Mouse (Mus musculus) heart, postnatal 14 days (tissue): ENCODE data around the gene Gna11. TPM values are rescaled to one million over a fixed set of nuclear protein-coding genes. Genes with fewer than 3 reads are reported as not detected.

Experiments used
- DNase-seq, 2 experiments: peaks; one replicate each; pipeline ENCODE4 v3.0.0; 2021 to 2022
- intact Hi-C: fragments of 180-260 bp; cut with DNase I; formaldehyde crosslinking; loops from one replicate; pipeline ENCODE4 v1.15.1; 2025
- total RNA-seq, 2 experiments: library from RNA; stranded (reverse); gene quantifications; 2 replicates each; pipeline ENCODE4 v1.2.3; 2021

Gna11 gene
- total RNA-seq, 2 experiments from 2014 or later: 50.6 to 51.6 TPM

DNA sequence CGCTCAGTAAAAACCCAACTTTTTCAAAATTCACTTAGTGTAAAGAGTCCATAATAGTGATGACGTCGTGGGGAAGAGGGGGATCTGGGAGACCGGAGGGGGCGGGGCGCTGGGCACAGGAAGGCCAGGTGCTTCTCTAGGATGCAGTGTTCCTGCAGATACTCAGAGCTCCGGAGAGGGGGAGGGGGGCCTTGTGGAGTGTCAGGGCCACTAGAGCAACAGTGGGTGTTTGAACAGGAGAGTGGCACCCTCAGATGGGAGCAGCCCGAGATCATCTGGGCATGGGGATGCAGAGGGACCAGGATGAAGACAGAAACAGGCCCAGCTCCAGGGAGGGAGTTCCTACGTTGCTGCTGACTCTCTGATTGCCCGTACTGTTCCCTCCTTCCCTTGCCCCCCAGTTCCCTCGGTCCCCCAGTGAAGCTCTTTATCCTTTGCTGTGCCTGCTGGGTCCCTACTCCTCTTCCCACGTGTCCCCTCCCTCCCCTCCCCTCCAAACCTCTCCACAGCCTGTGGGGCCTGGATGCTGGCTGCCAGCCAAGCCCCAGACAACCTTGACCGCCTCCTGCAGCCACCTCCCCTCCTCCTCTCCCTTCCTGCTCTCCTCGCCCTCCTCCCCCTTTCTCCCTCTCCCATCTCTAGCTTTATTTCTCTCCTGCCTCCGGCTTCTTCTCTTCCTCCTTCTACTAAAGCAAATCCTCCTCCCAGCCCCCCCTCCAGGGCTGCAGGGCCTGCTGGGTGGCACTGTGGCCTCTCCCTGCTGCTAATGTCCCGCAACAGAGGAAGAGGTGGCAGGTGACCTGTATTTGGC, 23.6 kb upstream of the Gna11 start:
- intact Hi-C loops: no loop called here
- peak in 1 of 2 experiments; percentile 59 for DNase-seq

DNA sequence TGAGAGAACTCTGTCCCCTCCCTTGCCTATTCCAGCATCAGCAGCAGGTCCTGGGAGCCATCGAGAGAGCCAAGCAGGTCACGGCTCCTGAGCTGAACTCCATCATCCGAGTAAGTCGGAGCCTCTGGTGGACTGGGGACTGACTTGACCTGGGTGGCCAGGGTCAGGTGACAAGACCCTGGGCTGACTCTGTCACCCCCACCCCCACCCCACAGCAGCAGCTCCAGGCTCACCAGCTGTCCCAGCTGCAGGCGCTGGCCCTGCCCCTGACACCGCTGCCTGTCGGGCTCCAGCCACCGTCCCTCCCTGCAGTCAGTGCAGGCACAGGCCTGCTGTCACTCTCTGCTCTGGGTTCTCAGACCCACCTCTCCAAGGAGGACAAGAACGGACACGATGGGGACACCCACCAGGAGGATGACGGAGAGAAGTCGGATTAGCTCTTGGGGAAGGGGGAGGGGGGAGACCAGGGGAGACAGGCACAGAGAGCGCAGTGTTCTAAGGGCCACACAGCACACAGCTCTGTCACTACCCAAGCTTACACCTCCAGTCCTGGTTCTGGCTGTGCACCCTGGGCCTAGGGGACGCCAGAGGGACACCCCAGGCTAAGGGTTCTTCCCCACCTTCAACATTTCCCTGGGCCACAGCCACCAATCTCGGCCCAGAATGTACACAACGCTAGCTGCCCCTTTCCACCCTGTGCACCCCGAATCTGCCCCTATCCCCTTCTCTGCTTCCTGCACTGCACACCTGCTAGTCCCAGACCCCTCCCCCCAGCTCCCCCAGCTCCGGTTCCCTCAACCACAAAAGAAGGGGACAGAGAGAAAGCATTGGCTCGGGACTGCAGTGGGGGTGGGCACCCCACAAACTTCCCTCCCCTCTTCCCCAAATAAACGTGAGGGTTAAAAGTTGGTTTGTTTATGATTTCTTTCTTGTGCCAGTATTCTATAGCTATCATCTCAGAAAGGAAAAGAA, 20.6 kb upstream of the Gna11 start:
- DNase-seq: no peak
- intact Hi-C loops: no loop called here

DNA sequence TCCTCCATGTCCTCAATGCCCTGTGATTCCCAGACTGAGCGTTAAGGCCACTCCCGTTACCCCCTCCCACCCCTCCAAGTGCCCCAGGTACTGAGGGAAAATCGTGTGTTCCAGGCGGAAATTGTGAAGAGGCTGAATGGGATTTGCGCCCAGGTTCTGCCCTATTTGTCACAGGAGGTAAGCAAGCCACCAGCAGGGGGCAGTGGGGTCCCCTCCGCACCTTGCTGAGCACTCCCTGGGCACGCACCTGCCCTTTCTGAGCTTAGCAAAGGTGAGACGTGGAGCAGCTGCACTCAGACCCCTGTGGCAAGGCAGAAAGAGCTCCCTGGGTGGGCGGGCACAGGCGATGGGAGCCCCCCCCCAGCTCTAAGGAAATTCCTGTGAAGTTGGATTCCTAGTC, 19.7 kb upstream of the Gna11 start:
- intact Hi-C loops: no loop called here

DNA sequence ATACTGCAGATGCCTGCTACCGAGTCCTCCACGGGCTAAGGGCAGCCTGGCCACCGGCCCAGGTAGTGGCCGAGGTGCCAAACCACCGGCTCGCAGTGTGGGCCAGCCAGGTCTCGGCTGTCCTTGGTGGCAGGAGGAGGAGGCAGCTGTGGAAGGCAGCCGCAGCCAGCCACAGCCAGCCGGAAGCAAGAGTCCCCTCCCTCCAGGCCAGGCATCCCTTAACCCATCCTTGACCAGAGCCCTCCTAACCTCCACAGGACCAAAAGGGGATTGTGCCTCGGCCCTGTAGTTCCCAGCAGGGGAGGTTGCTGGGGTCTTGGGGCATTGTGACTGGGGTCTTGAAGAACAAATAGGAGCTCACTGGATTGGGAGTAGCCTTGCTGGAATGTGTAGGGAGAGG, 19.2 kb upstream of the Gna11 start:
- DNase-seq: peak; percentile 62 to 77
- intact Hi-C loops: no loop called here

More for the DNA sequence above, 19.7 kb upstream of the Gna11 start:
- DNase-seq: peak; percentile 56 to 68

DNA sequence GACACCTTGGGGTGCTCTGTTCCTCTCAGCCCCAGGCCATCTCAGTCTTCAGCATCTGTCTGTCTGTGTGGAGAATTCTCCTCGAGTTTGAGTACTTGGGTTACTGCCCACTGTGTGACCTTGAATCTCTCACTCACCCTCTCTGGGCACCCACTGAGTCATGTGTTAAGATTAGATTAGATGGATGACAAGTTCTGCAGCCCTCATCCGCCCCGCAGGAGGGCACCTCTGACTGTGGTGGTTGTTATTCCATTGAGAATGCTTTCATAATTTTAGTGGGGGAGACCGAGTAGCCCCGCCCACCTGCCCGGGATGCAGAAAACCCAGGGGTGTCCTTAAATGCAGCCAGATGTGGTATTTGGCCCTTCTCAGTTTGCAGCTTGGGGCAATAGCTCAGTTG, 18.5 kb upstream of the Gna11 start:
- no peak for DNase-seq
- intact Hi-C loops: no loop called here

DNA sequence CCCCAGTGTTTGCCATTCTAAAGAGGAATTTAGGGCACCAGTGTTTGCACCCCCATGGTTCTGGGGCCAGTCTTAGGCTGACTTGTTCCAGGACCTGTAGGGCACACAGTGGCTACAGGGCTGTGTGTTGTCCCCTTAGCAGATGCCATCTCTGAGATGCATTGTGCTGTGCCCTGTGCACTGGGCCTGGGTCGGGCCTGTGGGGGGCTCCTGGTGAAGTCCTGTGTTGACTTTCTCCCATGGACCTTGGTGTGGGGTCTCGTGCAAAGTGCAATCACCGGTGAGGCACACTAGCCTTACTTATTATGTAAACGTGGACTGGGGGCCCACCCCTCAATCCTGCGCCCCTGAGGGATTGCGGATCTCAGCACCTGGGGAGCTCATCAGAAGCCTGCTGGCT, 17.4 kb upstream of the Gna11 start:
- no peak for DNase-seq
- intact Hi-C loops: no loop called here

DNA sequence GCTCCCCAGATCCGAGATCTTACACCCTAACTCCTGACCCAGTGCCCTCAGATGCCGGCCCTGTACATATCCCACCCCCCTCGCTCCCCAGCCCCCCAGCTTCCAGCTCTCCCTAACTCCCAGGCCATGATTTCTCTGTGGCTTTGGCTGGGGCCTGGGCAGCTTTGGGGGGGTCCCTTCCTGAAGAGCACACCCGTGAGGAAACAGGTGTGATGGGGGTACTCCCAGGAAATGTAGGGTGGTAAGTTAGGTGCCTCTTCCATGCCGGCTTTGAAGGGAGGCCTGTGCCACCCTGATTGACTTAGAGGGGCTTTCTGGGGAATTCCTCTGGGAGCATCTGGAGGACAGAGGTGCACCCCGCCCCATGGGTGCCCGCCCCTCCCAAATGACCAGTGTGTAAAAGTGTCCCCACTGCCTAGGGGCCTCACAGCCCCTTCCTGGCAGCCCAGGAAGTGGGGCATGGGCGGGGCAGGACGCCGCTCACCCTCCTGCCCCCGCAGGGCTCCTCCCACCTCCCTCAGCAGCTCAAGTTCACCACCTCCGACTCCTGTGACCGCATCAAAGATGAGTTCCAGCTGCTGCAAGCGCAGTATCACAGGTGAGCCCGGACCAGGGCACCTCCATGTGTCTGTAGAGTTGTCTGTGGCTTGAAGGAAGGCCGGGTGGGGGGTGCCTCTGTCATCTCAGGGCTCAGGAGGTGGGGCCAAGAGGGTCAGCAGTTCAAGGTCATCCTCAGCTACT, 15.9 kb upstream of the Gna11 start:
- DNase-seq: no peak
- intact Hi-C loops: no loop called here

DNA sequence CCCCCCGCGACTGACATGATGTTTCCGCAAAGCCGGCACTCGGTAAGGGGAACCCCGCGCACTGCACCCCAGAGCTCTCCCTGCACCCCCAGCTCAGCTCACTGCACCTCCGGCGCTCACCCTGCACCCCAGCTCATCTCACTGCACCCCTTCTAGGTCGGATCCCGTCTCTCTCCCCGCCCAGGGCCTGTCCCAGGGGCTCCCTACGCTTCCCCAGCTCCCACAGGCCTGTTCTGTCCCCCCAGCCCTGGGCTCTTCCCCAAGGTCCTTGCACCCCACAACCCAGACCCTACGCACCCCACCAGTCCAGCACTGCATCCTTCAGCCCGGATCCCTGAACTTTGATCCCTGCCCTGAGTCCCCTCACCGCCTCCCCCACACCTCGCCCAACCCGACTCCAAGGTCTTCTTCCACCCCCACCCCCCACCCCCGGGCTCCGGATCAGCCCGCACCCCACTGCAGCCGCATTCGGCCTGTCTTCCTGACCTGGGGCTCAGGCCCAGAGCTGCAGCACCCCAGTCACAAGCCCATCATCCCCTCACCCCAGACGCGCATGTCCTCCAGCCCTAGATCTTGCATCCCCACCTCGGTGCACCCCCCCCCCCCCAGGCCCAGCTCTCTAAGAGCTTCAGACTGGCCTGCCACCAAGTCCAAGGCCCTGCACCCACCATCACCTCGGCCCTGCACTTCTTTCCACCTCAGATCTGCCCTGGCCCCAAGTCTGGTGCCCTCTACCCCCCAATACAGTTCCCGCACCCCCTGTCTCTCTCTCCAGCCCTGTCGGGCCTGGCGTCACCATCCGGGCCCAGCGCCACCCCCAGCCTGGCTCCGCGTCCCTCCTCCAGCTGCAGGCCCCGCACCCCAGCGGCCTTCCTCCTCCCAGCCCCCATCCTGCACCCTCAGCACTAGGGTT, 14.9 kb upstream of the Gna11 start:
- peak; percentile 80 to 84 for DNase-seq
- intact Hi-C loops: loop anchor here (10.0 kb wide), 1 partner anchor 45 kb away; the partner anchor contains the start of genes BC025920 and Tle6

DNA sequence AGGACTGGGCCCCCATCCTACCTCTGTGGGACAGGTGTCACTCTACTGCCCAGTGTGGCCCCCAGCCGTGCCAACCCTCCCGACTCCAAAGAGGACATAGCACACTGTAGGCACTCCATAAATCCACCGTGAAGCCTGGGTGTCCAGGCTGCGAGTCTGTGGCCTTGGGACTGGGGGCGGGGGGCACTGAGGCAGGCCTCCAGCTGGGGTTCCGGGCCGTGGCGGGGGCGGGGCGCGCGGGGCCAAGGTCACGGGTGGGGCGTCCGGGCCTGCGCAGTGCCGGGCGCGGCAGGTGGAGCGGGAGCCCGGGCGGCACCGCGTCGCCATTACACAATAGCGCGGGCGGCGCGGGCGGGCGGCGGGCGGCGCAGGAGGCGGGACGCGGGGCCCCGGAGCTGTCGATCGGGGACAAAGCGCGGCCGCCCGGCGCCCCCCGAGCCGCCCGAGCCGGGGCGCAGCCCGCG, 14.2 kb upstream of the Gna11 start, which contains the start of gene Aes:
Gene Aes (plus strand): TSS at position 326 of the 464 bp plus-strand sequence.
- intact Hi-C loops: loop anchor here (10.0 kb wide), 1 partner anchor 46 kb away; the partner anchor contains the start of genes BC025920 and Tle6
- DNase-seq: peak; percentile 86 to 91

DNA sequence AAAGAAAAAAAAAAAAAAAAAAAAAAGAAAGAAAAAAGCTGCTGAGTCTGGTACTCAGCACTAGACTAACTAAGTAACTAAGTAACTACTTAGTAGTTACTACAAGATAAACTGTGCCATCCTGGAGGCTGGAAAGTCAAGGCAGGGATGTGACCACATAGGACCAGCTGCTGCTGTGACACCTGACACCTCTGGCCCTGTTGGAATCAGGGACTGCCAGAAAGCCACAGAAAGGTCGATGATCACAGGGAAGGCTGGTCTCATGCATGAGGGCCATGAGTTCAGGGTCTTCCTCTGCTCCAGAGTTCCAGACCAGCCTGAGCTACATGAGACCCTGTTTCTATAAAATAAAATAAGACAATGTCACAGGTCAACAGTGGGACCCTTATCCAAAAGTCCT, 12.5 kb upstream of the Gna11 start:
- no peak for DNase-seq
- intact Hi-C loops: loop anchor here (10.0 kb wide), 1 partner anchor 47 kb away; the partner anchor contains the start of genes BC025920 and Tle6

DNA sequence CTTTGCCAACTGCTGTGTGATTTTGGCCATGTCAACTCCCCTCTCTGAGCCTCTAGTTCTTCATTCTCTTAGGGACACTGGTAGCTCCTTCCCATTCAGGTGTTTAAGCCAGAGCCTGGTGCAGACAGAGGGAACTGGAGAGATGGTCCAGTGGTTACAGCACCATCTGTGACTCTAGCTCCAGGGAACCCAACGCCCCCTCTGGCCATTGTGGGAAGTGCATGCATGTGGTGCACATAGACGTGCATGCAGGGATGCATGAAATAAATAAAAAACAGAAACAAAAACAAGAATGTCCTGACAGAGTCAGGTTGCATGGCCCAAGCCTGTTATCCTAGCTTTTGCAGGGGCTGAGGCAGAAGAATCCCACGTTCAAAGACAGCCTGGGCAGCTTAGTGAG, 11.3 kb upstream of the Gna11 start:
- intact Hi-C loops: loop anchor here (10.0 kb wide), 1 partner anchor 49 kb away; the partner anchor contains the start of genes BC025920 and Tle6
- no peak for DNase-seq

DNA sequence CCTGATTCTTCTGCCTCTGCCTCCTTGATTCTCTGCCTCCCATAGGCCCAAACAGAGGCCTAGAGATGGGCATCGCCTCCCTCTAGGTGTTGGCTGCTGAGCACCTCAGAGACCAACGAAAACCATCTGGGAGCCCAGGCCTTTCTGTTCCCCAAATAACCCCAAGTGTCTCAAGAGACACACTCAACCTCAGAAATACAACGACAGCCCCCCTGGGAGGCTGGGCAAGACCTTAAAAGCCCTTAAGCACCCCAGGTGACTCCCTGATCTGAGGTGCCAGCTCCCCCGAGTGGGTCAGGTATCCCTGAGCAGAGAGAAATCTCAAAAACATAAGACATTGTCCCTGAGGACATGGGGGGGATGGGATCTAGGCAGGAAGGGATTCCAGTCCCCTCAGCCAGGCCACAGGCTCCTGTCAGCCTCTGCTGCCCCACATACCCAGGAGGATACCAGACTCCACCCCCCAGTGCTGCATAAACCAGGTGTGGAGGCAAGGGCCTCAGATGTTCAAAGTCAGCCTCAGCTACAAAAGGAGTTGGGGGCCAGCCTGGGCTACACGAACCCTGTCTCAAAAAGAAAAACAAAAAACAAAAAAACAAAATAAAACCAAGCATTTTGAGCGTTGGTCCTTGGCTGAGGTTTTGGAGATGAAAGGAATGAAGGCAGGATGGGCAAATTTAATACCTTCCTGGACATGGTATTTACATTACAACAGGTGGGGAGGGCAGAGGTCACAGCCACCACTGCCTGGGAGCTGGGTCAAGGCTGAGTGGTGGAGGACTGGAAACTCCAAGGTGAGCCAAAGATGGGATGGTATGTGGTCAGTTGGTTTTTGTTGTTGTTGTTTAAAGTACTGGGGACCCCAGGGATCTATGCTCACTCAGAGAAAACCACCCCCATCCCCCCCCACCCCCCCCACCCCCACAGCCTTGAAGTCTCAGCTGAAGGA, 9.1 kb upstream of the Gna11 start:
- no peak for DNase-seq
- intact Hi-C loops: loop anchor here (10.0 kb wide), 1 partner anchor 51 kb away; the partner anchor contains the start of genes BC025920 and Tle6

DNA sequence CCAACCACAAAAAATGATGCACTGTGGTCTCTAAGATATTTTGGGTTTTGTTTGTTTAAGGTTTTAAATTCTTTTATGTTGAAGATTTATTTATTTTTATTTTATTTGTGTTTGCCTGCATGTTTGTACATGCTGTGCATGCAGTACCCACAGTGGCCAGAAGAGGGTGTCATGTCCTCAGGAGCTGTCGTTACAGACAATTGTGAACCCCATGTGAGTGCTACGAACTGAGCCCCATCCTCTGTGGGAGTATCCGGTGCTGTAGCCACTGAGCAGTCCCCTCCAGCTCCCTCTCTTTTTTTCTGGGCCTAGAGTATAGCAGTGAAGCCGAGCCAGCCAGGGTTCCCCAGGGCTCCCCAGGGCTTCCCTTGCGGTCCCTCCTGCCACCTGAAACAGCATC, 8.2 kb upstream of the Gna11 start:
- no peak for DNase-seq
- intact Hi-C loops: loop anchor here (10.0 kb wide), 1 partner anchor 52 kb away; the partner anchor contains the start of genes BC025920 and Tle6

DNA sequence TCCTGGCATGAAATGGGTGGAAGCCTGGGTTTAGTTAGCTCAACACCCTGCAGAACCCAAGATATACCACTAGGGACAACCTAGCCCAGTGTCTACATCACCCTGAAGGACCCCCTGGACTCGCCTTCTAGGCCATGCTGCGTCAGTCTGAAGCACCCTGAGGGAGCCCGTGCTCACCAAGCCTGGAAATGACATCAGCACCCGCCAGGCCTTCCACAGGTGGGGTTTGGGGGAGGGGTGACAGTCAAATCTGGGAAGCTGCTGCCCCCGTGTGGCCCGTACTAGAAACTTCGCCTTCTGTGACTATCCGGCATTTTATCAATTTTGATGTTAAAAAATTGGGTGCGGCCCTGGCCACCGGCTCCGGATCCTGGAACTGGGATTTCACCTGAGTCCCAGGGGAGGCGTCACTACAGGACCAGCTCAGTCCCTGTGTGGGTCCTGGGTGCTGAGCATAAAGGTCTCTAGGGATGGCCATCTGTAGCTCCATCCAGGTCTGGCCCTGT, 6.7 kb upstream of the Gna11 start:
- intact Hi-C loops: loop anchor here (2.0 to 10.0 kb wide), 2 partner anchors 49 to 53 kb away; partner anchors contain the start of genes BC025920 and Tle6
- DNase-seq: peak; percentile 83 to 87

DNA sequence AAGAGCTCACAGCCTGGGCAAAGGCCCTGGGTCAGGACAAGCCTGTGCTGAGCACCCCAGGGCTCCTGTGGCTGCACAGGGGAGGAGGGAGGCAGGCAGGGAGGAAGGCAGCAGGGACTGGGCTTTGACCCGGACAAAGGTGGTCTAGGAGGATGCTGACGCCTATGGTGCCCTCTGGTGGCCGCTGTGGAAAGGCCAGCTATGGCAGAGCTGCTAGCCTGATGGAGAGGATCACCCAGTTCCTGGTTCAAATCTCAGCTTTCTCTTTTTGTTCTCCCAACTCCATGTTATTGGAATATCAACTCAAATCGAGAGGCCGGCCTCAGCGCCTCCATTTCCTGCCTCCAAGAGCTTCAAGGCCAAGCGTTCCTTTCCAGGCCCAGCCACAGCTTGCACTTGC, 5.3 kb upstream of the Gna11 start:
- peak; percentile 73 to 81 for DNase-seq
- intact Hi-C loops: loop anchor here (2.0 to 10.0 kb wide), 2 partner anchors 47 to 55 kb away; partner anchors contain the start of genes BC025920 and Tle6

DNA sequence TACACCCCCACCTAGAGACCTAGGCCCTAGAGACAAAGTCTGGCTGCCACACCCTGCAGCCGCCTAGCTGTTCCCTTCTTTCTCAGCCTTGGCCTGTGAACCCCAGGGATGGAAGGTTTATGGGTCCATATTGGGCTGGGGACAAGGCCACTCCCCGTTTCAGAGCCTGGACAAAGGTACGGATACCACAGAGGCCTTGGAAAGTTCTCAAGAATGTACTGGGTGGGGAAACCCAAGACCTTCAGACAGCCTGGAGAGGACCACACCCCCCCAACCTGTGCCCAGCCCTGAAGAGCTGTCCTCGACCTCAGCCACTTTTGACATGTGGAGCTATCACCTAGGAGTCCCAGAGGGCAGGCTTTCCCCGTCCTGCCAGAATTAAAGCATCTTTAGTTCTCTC, 4.0 kb upstream of the Gna11 start:
- intact Hi-C loops: loop anchor here (10.0 kb wide), 1 partner anchor 164 kb away; the partner anchor contains the start of genes Dohh, Gm48551 and Gm48552
- DNase-seq: no peak
